Mouse (Mus musculus): ENCODE data around the gene Ptprn2. TPM values are rescaled to one million over a fixed set of nuclear protein-coding genes. Genes with fewer than 3 reads are reported as not detected.

The Ptprn2 gene
- polyA plus RNA-seq, 1 experiment from 2014 or later, result 12.2 TPM

- 94% methylated on average over 1 of the region's 1 CpGs for WGBS
These were observed 547.7 kb downstream of the Ptprn2 start for GRCm38 (mm10) chr12:117033172-117033571.

GRCm38 (mm10) chr12:117034506-117034905 lies 549.0 kb downstream of the Ptprn2 start:
- Histone ChIP-seq H3K9me3 (no peaks in the 10 kb centered on the region), H3K36me3 (no peaks in the 10 kb centered on the region), H3K4me2 (replicated peaks) (no peak overlapping the region), H3K9ac (replicated peaks) (no peak overlapping the region), H3K4me3 (no peak overlapping the region), H3K4me1 (peaks cover 34% of the 10 kb centered on the region), H3K27ac (replicated peaks) (no peak overlapping the region), H3K27me3 (no peaks in the 10 kb centered on the region)
- no peak for ATAC-seq (ENCODE audit: low FRiP score, low read depth)
- 85% methylated on average over 3 of the region's 3 CpGs for WGBS

More at GRCm38 (mm10) chr12:117033172-117033571, 547.7 kb downstream of the Ptprn2 start:
- Histone ChIP-seq H3K9me3 (no peaks in the 10 kb centered on the region), H3K4me2 (replicated peaks) (no peak overlapping the region), H3K27me3 (no peaks in the 10 kb centered on the region), H3K4me1 (peaks cover 38% of the 10 kb centered on the region), H3K27ac (replicated peaks) (peak overlapping the region; percentile 39; the same call in 1 of the 2 replicates), H3K9ac (replicated peaks) (no peak overlapping the region), H3K4me3 (no peak overlapping the region), H3K36me3 (no peaks in the 10 kb centered on the region)
- ATAC-seq (ENCODE audit: low FRiP score, low read depth), result no peak

DNA sequence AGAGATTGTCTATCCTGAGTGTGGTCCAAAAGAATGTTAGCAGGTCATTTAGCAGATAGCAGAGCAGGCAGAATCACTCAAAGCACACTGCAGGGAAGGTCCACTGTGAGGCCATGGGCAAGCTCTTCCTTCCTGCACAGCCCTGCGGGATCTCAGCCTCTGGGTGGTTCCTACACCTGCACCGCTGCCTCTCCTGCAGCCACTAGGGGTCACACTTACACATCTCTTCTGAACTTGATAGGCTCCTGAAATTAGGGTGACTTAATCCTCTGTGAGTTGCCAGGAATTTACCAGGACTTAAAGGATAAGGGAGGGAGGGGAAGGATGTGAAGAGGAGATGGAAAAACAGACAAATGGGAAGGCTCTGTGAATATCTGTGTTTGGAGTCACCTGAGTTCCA lies 549.7 kb downstream of the Ptprn2 start:
- Histone ChIP-seq H3K36me3 (no peaks in the 10 kb centered on the region), H3K4me3 (no peak overlapping the region), H3K9me3 (no peaks in the 10 kb centered on the region), H3K4me2 (replicated peaks) (no peak overlapping the region), H3K27ac (replicated peaks) (no peak overlapping the region), H3K27me3 (no peaks in the 10 kb centered on the region), H3K4me1 (peaks cover 33% of the 10 kb centered on the region), H3K9ac (replicated peaks) (no peak overlapping the region)
- WGBS, result 4% methylated on average over 2 of the region's 2 CpGs
- ATAC-seq (ENCODE audit: low FRiP score, low read depth), result peak; percentile 74

DNA sequence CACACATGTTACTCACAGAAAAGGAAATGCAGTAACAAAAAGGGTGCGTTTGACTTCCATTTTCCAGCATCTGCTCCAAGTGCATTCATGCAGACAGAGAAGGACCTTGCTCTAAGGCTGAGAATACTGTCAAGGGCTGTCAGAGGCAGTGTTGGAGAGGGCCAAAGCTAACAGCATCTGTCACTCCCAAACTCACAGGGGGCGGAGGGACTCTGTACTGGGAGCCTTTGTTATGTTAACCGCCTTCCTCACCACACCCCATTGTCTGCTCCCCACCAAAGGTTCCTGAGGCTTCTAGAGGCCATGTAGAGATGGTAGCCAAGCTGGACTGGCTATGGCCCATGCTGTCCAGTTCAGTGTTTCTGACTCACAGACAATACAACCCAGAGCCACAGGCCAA lies 553.9 kb downstream of the Ptprn2 start:
- peak; percentile 87 for ATAC-seq (ENCODE audit: low FRiP score, low read depth)
- Histone ChIP-seq H3K9me3 (0 out of 2 replicates have a peak, but pooled peaks cover 3% of the 10 kb centered on the region), H3K9ac (replicated peaks) (no peak overlapping the region), H3K27me3 (no peaks in the 10 kb centered on the region), H3K4me2 (replicated peaks) (no peak overlapping the region), H3K36me3 (no peaks in the 10 kb centered on the region), H3K27ac (replicated peaks) (peak overlapping the region; percentile 79), H3K4me1 (peaks cover 21% of the 10 kb centered on the region), H3K4me3 (no peak overlapping the region)
- WGBS, result 13% methylated on average over 3 of the region's 3 CpGs

- no peak overlapping the region for H3K27ac ChIP-seq (replicated peaks)
- ATAC-seq (ENCODE audit: low FRiP score, low read depth), result no peak
- WGBS, result 97% methylated on average over 2 of the region's 2 CpGs
These were observed 555.9 kb downstream of the Ptprn2 start for GRCm38 (mm10) chr12:117041409-117041808.

GRCm38 (mm10) chr12:117042706-117043105 lies 557.2 kb downstream of the Ptprn2 start:
- Histone ChIP-seq H3K36me3 (no peaks in the 10 kb centered on the region), H3K27ac (replicated peaks) (no peak overlapping the region), H3K9me3 (0 out of 2 replicates have a peak, but pooled peaks cover 3% of the 10 kb centered on the region), H3K4me2 (replicated peaks) (no peak overlapping the region), H3K27me3 (0 out of 2 replicates have a peak, but pooled peaks cover 5% of the 10 kb centered on the region), H3K4me3 (no peak overlapping the region), H3K9ac (replicated peaks) (no peak overlapping the region), H3K4me1 (peaks cover 22% of the 10 kb centered on the region)
- no peak for ATAC-seq (ENCODE audit: low FRiP score, low read depth)
- WGBS, result 81% methylated on average over 7 of the region's 7 CpGs

More at GRCm38 (mm10) chr12:117041409-117041808, 555.9 kb downstream of the Ptprn2 start:
- no peak overlapping the region for H3K4me3 ChIP-seq
- H3K9ac ChIP-seq (replicated peaks), result no peak overlapping the region
- 0 out of 2 replicates have a peak, but pooled peaks cover 5% of the 10 kb centered on the region for H3K27me3 ChIP-seq
- no peak overlapping the region for H3K4me2 ChIP-seq (replicated peaks)
- peaks cover 14% of the 10 kb centered on the region for H3K4me1 ChIP-seq
- 0 out of 2 replicates have a peak, but pooled peaks cover 3% of the 10 kb centered on the region for H3K9me3 ChIP-seq
- no peaks in the 10 kb centered on the region for H3K36me3 ChIP-seq

DNA sequence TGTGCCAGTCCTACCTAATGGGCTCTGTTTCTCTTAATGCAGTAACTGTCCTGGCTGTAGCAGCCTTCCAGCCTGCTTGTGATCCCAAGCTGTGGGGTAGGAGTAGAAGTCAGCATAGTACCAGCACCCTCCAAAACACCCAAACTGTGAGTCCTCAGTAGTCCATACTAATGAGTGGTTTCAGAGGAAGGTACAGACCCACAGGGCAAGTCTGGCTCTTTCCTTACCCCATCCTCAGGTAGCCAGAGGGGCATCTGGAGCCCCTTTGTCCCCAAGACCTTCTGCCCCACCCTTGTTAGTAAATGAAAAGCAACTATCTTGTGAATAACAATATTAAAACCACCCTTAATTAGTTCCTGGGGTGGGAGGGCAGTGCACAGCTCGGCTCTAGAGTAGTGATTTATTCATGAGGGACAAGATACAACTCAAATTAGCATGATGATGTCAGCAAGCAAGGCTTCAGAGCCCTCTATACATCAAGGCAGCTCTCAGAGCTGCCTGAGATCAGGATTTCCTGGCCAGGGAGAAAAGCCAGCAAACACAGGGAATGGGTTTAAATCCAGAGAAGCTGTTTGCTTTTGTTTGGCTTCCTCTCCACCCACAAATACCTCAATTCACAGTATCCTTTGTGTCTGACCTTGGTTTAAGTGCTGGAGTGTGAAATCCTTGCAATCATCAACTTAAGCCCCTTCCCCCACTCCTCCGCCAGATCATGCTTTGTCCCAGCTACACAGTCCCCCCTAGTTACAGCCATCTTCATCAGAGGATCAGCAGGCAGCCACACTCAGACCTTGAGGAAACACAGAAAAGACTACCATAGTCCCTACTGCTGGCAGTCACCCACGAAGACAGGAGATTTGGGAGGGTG lies 562.1 kb downstream of the Ptprn2 start:
- H3K9ac ChIP-seq (replicated peaks), result 0 out of 2 replicates have a peak overlapping the region, but pooled peaks have one; percentile 8
- peak overlapping the region; percentile 9; the same call in 1 of the 2 replicates for H3K4me2 ChIP-seq (replicated peaks)
- H3K4me3 ChIP-seq, result no peak overlapping the region
- H3K27me3 ChIP-seq, result 0 out of 2 replicates have a peak, but pooled peaks cover 5% of the 10 kb centered on the region
- 3% methylated on average over 3 of the region's 3 CpGs for WGBS
- peaks cover 25% of the 10 kb centered on the region for H3K4me1 ChIP-seq
- no peaks in the 10 kb centered on the region for H3K36me3 ChIP-seq
- H3K9me3 ChIP-seq, result no peaks in the 10 kb centered on the region
- H3K27ac ChIP-seq (replicated peaks), result peak overlapping the region; percentile 95
- ATAC-seq (ENCODE audit: low FRiP score, low read depth), result peak; percentile 86

DNA sequence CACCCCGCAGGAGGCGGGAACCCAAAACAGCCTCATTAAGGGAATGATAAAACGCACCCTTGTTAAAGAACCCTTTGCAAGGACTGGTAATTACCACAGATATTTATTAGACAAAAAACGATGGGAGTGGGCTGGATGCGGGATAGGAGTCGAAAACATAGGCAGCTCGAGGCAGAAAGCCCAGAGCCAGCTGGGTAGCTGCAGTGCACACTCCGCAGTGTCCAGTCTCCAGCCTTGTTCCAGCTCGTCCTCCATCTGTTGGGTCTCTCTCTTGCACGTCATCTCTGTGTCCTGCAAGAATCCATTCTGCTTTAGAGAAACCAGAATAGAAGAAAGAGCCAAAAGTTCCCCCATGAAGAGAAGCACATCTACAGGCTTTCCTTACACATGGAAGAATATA lies 564.3 kb downstream of the Ptprn2 start:
- H3K4me3 ChIP-seq, result no peak overlapping the region
- no peak overlapping the region for H3K9ac ChIP-seq (replicated peaks)
- H3K4me1 ChIP-seq, result peaks cover 47% of the 10 kb centered on the region
- H3K4me2 ChIP-seq (replicated peaks), result no peak overlapping the region
- no peak for ATAC-seq (ENCODE audit: low FRiP score, low read depth)
- no peaks in the 10 kb centered on the region for H3K36me3 ChIP-seq
- 82% methylated on average over 10 of the region's 10 CpGs for WGBS
- 0 out of 2 replicates have a peak, but pooled peaks cover 1% of the 10 kb centered on the region for H3K27me3 ChIP-seq
- H3K9me3 ChIP-seq, result no peaks in the 10 kb centered on the region
- H3K27ac ChIP-seq (replicated peaks), result 0 out of 2 replicates have a peak overlapping the region, but pooled peaks have one; percentile 20

DNA sequence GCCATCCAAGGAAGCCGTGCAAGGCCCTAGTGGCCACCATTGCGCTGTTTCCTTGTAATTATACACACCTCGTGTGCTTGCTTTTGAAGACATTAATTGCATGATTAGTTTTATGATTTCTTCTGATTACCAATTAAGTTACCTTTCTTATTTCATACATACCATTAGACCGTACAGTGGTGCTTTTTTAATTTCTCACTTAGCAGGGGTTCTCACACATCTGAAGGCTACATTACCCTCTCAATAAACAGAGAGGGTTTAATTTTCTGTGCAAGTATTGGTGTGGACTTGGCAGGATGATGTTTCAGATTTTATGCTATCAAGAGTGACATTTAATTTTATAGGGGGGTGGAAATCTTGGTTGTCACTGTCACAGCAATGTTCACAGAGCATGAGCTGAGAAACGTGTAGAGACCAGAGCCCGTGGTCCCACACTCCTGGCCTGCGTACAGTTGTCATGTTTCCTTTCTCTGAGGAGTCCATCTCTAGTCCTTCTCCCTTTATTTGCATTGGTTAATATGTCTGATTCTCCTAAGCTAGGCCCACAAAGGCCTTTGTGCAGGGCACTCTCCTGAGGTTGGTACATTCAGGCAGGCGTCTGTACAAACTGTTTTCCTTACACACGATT lies 567.8 kb downstream of the Ptprn2 start:
- H3K4me1 ChIP-seq, result peaks cover 47% of the 10 kb centered on the region

GRCm38 (mm10) chr12:117053851-117054769 lies 568.6 kb downstream of the Ptprn2 start:
- Histone ChIP-seq H3K36me3 (no peaks in the 10 kb centered on the region), H3K4me3 (0 out of 2 replicates have a peak overlapping the region, but pooled peaks have one; percentile 9), H3K9me3 (no peaks in the 10 kb centered on the region), H3K27me3 (peaks cover 6% of the 10 kb centered on the region; the same call in 1 of the 2 replicates), H3K4me2 (replicated peaks) (peak overlapping the region; percentile 40), H3K27ac (replicated peaks) (peak overlapping the region; percentile 98), H3K9ac (replicated peaks) (peak overlapping the region; percentile 16; the same call in 1 of the 2 replicates), H3K4me1 (peaks cover 46% of the 10 kb centered on the region)
- WGBS, result 7% methylated on average over 21 of the region's 21 CpGs
- peak; percentile 91 for ATAC-seq (ENCODE audit: low FRiP score, low read depth)

More for the DNA sequence above, 567.8 kb downstream of the Ptprn2 start:
- Histone ChIP-seq H3K36me3 (no peaks in the 10 kb centered on the region), H3K9ac (replicated peaks) (peak overlapping the region; percentile 16; the same call in 1 of the 2 replicates), H3K27ac (replicated peaks) (peak overlapping the region; percentile 98), H3K4me2 (replicated peaks) (peak overlapping the region; percentile 40), H3K27me3 (peaks cover 6% of the 10 kb centered on the region; the same call in 1 of the 2 replicates), H3K9me3 (no peaks in the 10 kb centered on the region), H3K4me3 (no peak overlapping the region)
- WGBS, result 45% methylated on average over 9 of the region's 9 CpGs
- ATAC-seq (ENCODE audit: low FRiP score, low read depth), result no peak; the same call in 1 of the 2 replicates

All from midbrain, embryonic 12.5 days (tissue).